Mouse (Mus musculus) intestine, embryonic 14.5 days (tissue): ENCODE data around the gene Acap1. TPM values are rescaled to one million over a fixed set of nuclear protein-coding genes. Genes with fewer than 3 reads are reported as not detected.
A peak's percentile ranks its signal among the peaks of the same experiment; 100 is the strongest.

Experiments used
- ATAC-seq: fragments of 200-750 bp; cut with Nextera tagmentation; replicated peaks from 2 replicates; pipeline ENCODE4 v1.8.0; 2017; ENCODE audit warnings: low read depth, moderate number of reproducible peaks, moderate TSS enrichment, moderate library complexity; ENCODE audit not compliant: low FRiP score, low TSS enrichment
- DNase-seq: peaks from one replicate; pipeline ENCODE4 v3.0.0-alpha.2; 2018; ENCODE audit warnings: low spot score
- H3K27ac ChIP-seq: fragments of 300-500 bp; sonication (generic); 2 replicates; pipeline ENCODE4 v1.5.1; 2014; ENCODE audit warnings: low read depth, mild to moderate bottlenecking, control low read depth
- H3K27me3 ChIP-seq: fragments of 300-500 bp; sonication (generic); replicated peaks from 2 replicates; pipeline ENCODE4 v1.6.1; 2014; ENCODE audit warnings: low read length, control low read depth; ENCODE audit not compliant: control insufficient read depth, insufficient read depth
- H3K36me3 ChIP-seq: fragments of 300-500 bp; sonication (generic); 2 replicates; pipeline ENCODE4 v1.6.1; 2014; ENCODE audit warnings: low read length, control low read depth; ENCODE audit not compliant: control insufficient read depth, insufficient read depth
- H3K4me1 ChIP-seq: fragments of 300-500 bp; sonication (generic); replicated peaks from 2 replicates; pipeline ENCODE4 v1.6.1; 2014; ENCODE audit warnings: low read length, control low read depth, mixed read lengths; ENCODE audit not compliant: control insufficient read depth, insufficient read depth
- H3K4me2 ChIP-seq: fragments of 300-500 bp; sonication (generic); 2 replicates; pipeline ENCODE4 v1.6.1; 2014; ENCODE audit warnings: low read length
- H3K4me3 ChIP-seq: fragments of 300-500 bp; sonication (generic); 2 replicates; pipeline ENCODE4 v1.5.1; 2014; ENCODE audit warnings: low read depth, low read length, control low read depth, mixed read lengths
- H3K9ac ChIP-seq: fragments of 300-500 bp; sonication (generic); 2 replicates; pipeline ENCODE4 v1.6.1; 2014; ENCODE audit warnings: mild to moderate bottlenecking, low read length
- H3K9me3 ChIP-seq: fragments of 300-500 bp; sonication (generic); 2 replicates; pipeline ENCODE4 v1.6.1; 2016; ENCODE audit warnings: low read length, control low read depth; ENCODE audit not compliant: control insufficient read depth
- WGBS: fragments of 180-500 bp; shearing (Covaris S2); extraction: QIAGEN DNeasy Blood & Tissue Kit; methylation state at CpG from one replicate; pipeline ENCODE4 v1.1.7; 2014; 5-methylcytosine and 5-hydroxymethylcytosine counted together
- polyA plus RNA-seq: library from polyadenylated mRNA; unstranded; fragments of >200 nt; fragmentation: Nextera tagmentation; extraction: Ambion mirVana; gene quantifications from 2 replicates; pipeline ENCODE4 v1.2.1, GENCODE M21; 2014

Acap1 gene
- polyA plus RNA-seq, 1 experiment from 2014 or later = 8.1 TPM

DNA sequence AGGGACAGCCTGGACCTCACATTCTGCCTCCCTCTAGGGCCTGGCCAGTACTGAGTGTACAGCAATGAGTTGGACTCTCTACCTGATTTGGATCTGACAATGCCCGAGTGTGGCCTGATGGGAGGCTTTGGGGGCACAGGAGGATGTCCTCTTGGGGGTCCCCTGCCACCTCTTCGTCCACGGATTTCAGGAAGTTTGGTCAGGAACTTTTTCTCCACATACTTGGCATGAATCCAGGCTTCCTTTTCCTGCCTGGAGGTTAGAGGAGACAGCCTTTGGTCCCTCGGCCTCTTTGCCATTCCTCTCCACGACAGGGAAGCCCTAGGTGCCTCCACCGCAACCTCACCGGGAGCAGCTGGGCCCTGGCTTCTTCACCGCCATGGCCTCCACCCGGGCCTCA lies 11.1 kb downstream of the Acap1 start:
- DNase-seq (no peak), ATAC-seq (no peak)
- Histone ChIP-seq H3K36me3 (no peaks in the 10 kb centered on the region), H3K9me3 (no peaks in the 10 kb centered on the region), H3K4me3 (no peak overlapping the region), H3K4me2 (no peak overlapping the region), H3K9ac (no peak overlapping the region), H3K27ac (no peak overlapping the region), H3K27me3 (no peaks in the 10 kb centered on the region), H3K4me1 (peaks cover 16% of the 10 kb centered on the region)
- 73% methylated on average over 9 of the region's 9 CpGs for WGBS

DNA sequence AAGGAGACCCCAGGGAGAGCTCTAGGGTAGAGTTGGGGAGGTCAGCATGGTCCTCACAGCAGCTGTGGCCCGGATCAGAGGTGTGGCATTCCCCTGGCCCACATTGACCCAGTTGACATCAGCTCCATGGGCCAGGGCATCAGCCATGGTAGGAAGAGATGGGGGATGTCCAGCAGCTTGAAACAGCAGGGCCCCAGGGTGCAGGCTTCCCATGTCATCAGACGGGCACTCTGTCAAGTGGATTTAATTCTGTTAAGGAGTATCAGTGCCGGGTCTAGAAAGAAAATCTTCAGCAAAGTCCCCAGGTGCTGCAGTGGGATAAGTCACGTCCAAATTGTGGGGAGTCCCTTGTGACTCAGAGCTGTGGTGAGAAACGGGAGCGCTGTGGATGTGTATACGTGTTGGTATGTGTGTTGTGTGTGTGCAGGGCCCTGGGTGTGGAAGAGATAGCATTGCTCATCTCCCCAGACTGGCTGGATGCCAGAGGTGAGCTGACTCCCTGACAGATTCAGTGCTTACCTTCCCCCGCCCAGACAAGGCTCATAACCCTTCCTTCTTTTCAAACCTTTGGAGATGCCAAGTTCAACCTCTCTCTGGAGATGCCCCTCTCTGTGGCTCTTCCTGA lies 11.7 kb downstream of the Acap1 start:
- DNase-seq (no peak), ATAC-seq (no peak)
- no peak overlapping the region for H3K27ac ChIP-seq
- H3K9ac ChIP-seq = no peak overlapping the region
- no peak overlapping the region for H3K4me2 ChIP-seq
- H3K4me1 ChIP-seq = peaks cover 20% of the 10 kb centered on the region
- H3K36me3 ChIP-seq = no peaks in the 10 kb centered on the region
- no peak overlapping the region for H3K4me3 ChIP-seq
- 84% methylated on average over 8 of the region's 8 CpGs for WGBS
- H3K27me3 ChIP-seq = no peaks in the 10 kb centered on the region
- no peaks in the 10 kb centered on the region for H3K9me3 ChIP-seq

DNA sequence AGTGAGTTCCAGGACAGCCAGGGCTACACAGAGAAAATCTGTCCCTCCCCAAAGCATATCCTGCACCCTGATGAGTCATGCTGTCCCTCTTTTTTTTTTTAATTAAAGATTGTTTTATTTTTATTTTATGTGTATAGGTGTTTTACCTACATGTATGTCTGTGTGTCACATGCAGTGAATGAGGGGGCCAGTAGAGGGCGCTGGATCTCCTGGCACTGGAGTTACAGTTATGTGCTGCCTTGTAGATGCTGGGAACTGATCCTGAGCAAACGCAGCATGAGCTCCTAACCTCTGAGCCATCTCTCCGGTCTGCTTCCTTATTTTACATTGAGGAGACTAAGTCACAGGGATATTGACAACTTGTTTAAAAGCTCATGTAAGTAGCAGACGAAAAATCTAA lies 12.3 kb downstream of the Acap1 start:
- Histone ChIP-seq H3K4me1 (peaks cover 20% of the 10 kb centered on the region), H3K4me3 (no peak overlapping the region), H3K4me2 (no peak overlapping the region), H3K9ac (no peak overlapping the region), H3K27me3 (no peaks in the 10 kb centered on the region), H3K36me3 (no peaks in the 10 kb centered on the region), H3K9me3 (no peaks in the 10 kb centered on the region), H3K27ac (no peak overlapping the region)
- 68% methylated on average over 4 of the region's 4 CpGs for WGBS
- DNase-seq (peak; percentile 67), ATAC-seq (no peak)

DNA sequence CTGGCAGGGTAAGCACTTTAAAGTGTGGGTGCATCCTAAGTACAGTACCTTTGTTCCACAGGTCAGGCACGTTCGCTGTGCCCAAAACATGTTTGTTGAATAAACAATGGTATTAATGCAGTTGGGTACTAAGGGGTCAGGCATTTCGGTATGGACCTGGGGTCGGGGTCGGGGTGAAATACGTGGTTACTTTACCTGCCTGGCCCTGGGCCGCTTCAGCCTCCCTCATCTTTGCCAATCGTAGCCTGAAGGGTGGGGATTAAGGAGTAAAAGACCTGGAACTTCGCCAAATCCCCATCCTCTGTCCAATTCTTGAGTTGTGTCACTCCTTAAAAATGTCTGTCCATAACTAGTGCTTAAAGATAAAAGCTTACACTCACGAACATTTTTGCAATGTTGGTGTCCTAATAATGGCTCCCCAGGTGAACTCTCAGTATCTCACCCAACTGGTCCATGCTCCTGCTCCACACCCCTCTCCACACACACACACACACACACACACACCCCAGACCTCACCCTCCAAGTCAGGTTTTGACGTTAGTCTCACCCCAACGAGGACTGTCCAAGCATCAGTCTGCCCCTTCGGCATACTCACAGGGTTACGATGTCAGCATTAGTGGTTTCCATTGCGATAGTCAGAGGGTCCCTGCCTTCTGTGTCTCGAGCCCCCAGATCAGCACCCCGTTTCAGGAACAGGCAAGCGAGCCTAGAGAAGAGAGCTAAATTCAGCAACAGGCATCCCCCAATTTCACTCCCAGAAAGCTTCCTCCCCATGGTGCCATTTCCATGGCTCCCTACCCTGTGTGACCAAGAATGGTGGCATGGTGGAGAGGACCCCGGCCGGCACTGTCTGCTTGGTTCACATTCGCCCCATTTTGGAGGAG lies 13.3 kb downstream of the Acap1 start:
- Histone ChIP-seq H3K9me3 (no peaks in the 10 kb centered on the region), H3K4me1 (peaks cover 20% of the 10 kb centered on the region), H3K4me2 (peak overlapping the region; percentile 69), H3K4me3 (peak overlapping the region; percentile 52), H3K36me3 (no peaks in the 10 kb centered on the region), H3K27ac (peak overlapping the region; percentile 88), H3K27me3 (no peaks in the 10 kb centered on the region), H3K9ac (peak overlapping the region; percentile 55)
- 57% methylated on average over 21 of the region's 21 CpGs for WGBS
- DNase-seq (no peak), ATAC-seq (no peak; the same call in 1 of the 2 replicates)

DNA sequence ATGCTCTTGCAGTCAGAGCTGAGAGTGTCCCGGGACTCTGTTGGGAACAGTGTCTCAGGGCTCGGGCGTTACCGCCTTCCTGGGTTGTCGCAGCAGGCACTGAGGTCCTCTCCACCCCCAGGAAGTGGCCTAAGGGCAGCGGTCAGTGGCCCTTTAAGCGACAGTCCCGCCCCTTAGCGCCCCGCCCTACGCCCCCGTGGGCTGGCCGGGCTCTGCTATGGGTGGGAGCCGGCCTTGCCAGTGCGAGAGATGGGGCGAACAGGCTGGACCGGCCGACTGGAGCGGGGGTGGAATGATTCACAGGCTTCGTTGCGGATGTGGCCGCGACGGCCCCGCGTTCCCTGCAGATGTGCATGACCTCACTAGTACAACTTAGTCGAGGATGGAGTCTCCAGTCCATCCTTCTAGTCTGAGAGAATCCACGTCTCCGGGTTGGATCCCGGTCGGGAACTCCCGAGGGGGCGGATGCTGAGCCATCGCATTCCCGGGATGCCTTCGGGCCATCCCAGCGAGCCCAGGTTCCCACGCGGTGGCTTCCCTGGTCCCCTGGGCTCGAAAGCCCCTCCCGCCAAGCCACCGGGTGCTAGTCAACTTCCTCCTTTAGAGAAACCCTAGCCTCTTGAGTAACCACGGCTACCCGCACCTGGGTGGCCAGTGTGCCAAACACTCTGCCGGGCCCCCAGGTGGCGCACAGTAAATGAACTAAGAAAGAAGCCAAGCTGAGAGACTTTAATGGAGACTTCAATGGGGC lies 14.3 kb downstream of the Acap1 start, which contains the start of gene Kctd11:
Kctd11 (minus strand) TSS at position 554 of the 751 bp plus-strand sequence.
- Histone ChIP-seq H3K4me1 (peaks cover 25% of the 10 kb centered on the region), H3K27me3 (no peaks in the 10 kb centered on the region), H3K4me2 (peak within 1 kb of the TSS; percentile 69), H3K9ac (peak within 1 kb of the TSS; percentile 55), H3K4me3 (peak within 1 kb of the TSS; percentile 52), H3K27ac (peak within 1 kb of the TSS; percentile 88), H3K9me3 (no peaks in the 10 kb centered on the region), H3K36me3 (no peaks in the 10 kb centered on the region)
- peak; percentile 87 for ATAC-seq
- under 1% methylated on average over 46 of the region's 46 CpGs for WGBS
- peak; percentile 88 for DNase-seq

DNA sequence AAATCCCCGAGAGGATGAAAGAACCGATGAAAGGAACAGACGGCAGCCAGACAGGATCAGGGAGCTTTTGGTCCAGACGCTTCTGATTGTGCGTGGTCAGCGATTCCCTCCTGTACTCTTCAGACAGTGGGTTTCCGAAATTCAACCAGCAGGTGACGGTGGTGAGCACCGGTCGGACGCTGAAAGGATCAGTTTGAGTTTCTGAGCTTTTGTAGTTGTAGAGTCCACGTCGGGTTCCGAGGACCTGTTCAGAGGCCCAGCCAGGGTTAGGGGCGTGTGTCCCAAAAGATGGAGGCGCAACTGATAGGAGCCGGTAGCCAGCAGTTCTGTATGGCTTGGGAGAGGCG lies 14.9 kb downstream of the Acap1 start:
- WGBS = 1% methylated on average over 18 of the region's 18 CpGs
- DNase-seq = peak; percentile 86

DNA sequence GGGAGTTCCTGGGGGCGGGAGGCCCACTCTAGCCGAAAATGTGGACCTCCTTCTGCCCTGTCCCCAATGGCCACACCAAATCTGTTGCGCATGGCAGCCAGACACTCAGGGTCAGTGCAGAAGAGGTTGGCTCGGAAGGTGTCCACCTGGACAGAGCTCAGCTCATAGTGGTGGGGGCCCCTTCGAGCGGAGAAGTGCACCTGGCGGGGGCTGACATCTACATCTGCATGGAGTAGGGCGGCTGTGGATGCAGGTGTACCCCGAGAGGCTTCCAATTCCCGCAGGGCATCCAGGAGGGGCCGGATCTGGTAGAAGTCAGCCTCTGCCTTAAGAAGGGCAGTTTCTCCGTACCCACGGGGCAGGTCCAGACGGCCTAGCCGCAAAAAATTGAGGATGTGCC lies 15.6 kb downstream of the Acap1 start:
- peak overlapping the region; percentile 52 for H3K4me3 ChIP-seq
- H3K36me3 ChIP-seq = no peaks in the 10 kb centered on the region
- ATAC-seq (no peak), DNase-seq (no peak)
- H3K27me3 ChIP-seq = no peaks in the 10 kb centered on the region
- WGBS = 47% methylated on average over 15 of the region's 15 CpGs
- H3K9me3 ChIP-seq = no peaks in the 10 kb centered on the region
- no peak overlapping the region for H3K27ac ChIP-seq
- peak overlapping the region; percentile 69 for H3K4me2 ChIP-seq
- H3K4me1 ChIP-seq = peaks cover 28% of the 10 kb centered on the region
- peak overlapping the region; percentile 55 for H3K9ac ChIP-seq

More for the DNA sequence above, 14.9 kb downstream of the Acap1 start:
- H3K4me1 ChIP-seq = peaks cover 28% of the 10 kb centered on the region
- peak; percentile 65 for ATAC-seq
- no peaks in the 10 kb centered on the region for H3K36me3 ChIP-seq
- peak overlapping the region; percentile 52 for H3K4me3 ChIP-seq
- peak overlapping the region; percentile 69 for H3K4me2 ChIP-seq
- H3K9ac ChIP-seq = peak overlapping the region; percentile 55
- H3K9me3 ChIP-seq = no peaks in the 10 kb centered on the region
- H3K27ac ChIP-seq = peak overlapping the region; percentile 88
- H3K27me3 ChIP-seq = no peaks in the 10 kb centered on the region

DNA sequence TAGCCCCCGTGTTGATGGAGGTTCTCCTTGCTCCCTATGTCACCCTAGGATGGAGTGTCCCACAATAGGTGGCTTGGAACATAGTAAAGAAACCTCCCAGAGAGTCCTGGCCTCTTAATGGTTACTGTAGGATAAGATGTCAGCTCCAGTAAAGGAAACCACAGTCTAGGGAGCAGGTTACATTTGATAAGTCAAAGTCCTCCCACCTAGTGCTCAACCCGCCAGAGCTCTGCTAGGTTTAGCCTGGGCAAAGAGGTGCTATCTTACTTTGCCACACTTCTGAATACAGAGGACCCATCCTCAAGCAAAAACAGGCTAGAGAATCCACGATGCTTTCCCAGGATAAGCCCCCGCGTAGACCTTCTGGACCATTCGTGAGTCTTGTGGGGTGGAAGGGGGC lies 16.4 kb downstream of the Acap1 start:
- ATAC-seq = no peak
- no peak overlapping the region for H3K9ac ChIP-seq
- peaks cover 28% of the 10 kb centered on the region for H3K4me1 ChIP-seq

More for the DNA sequence above, 16.4 kb downstream of the Acap1 start:
- Histone ChIP-seq H3K27ac (no peak overlapping the region), H3K4me3 (no peak overlapping the region), H3K9me3 (no peaks in the 10 kb centered on the region), H3K36me3 (no peaks in the 10 kb centered on the region), H3K4me2 (peak overlapping the region; percentile 69), H3K27me3 (no peaks in the 10 kb centered on the region)
- WGBS = 85% methylated on average over 6 of the region's 6 CpGs
- DNase-seq = no peak
